Mouse (Mus musculus) neural tube, embryonic 12.5 days (tissue): ENCODE results near the gene Samd8. TPM values are rescaled to one million over a fixed set of nuclear protein-coding genes. Genes with fewer than 3 reads are reported as not detected.

Experiments
- ATAC-seq: fragments of 200-750 bp; cut with Nextera tagmentation; 2 replicates; pipeline ENCODE4 v1.8.0; 2017; ENCODE audit warnings: low read depth, mild to moderate bottlenecking, moderate TSS enrichment, moderate library complexity; ENCODE audit not compliant: low FRiP score
- H3K27ac ChIP-seq: fragments of 300-500 bp; sonication (generic); 2 replicates; pipeline ENCODE4 v1.5.1; 2016
- H3K27me3 ChIP-seq: fragments of 300-500 bp; sonication (generic); replicated peaks from 2 replicates; pipeline ENCODE4 v1.6.1; 2016; ENCODE audit warnings: mild to moderate bottlenecking
- H3K36me3 ChIP-seq: fragments of 300-500 bp; sonication (generic); 2 replicates; pipeline ENCODE4 v1.6.1; 2016; ENCODE audit warnings: mild to moderate bottlenecking
- H3K4me1 ChIP-seq: fragments of 300-500 bp; sonication (generic); 2 replicates; pipeline ENCODE4 v1.6.1; 2016
- H3K4me2 ChIP-seq: fragments of 300-500 bp; sonication (generic); replicated peaks from 2 replicates; pipeline ENCODE4 v1.6.1; 2016; ENCODE audit warnings: mild to moderate bottlenecking
- H3K4me3 ChIP-seq: fragments of 300-500 bp; sonication (generic); 2 replicates; pipeline ENCODE4 v1.5.1; 2016
- H3K9ac ChIP-seq: fragments of 300-500 bp; sonication (generic); 2 replicates; pipeline ENCODE4 v1.6.1; 2016; ENCODE audit warnings: mild to moderate bottlenecking
- H3K9me3 ChIP-seq: fragments of 300-500 bp; sonication (generic); 2 replicates; pipeline ENCODE4 v1.6.1; 2016; ENCODE audit warnings: mild to moderate bottlenecking
- WGBS: fragments of 180-500 bp; shearing (Covaris S2); methylation state at CpG from one replicate; pipeline ENCODE4 v1.1.7; 2016; 5-methylcytosine and 5-hydroxymethylcytosine counted together
- polyA plus RNA-seq: library from polyadenylated mRNA; unstranded; fragments of >200 nt; fragmentation: Nextera tagmentation; extraction: Ambion mirVana; gene quantifications from 2 replicates; pipeline ENCODE4 v1.2.1, GENCODE M21; 2016

The Samd8 gene
- polyA plus RNA-seq, 1 experiment from 2014 or later = 14.6 TPM

GRCm38 (mm10) chr14:21773946-21774345 lies 23.6 kb downstream of the Samd8 start:
- H3K4me2 ChIP-seq = no peak overlapping the region
- no peak for ATAC-seq
- no peaks in the 10 kb centered on the region for H3K4me1 ChIP-seq
- H3K9ac ChIP-seq = no peak overlapping the region
- H3K27ac ChIP-seq = no peak overlapping the region
- no peaks in the 10 kb centered on the region for H3K9me3 ChIP-seq
- no peak overlapping the region for H3K4me3 ChIP-seq
- no peaks in the 10 kb centered on the region for H3K27me3 ChIP-seq
- whole genome bisulfite sequencing = 81% methylated on average over 2 of the region's 2 CpGs
- H3K36me3 ChIP-seq = peaks cover 11% of the 10 kb centered on the region

- Histone ChIP-seq H3K4me1 (no peaks in the 10 kb centered on the region), H3K27me3 (no peaks in the 10 kb centered on the region), H3K36me3 (peaks cover 26% of the 10 kb centered on the region), H3K4me2 (no peak overlapping the region), H3K9me3 (no peaks in the 10 kb centered on the region), H3K4me3 (no peak overlapping the region), H3K27ac (no peak overlapping the region), H3K9ac (no peak overlapping the region)
- 91% methylated on average over 4 of the region's 4 CpGs for WGBS
- ATAC-seq = no peak
Measured at GRCm38 (mm10) chr14:21776201-21776600, 25.9 kb downstream of the Samd8 start.

GRCm38 (mm10) chr14:21786500-21786899 lies 36.2 kb downstream of the Samd8 start:
- ATAC-seq = no peak
- Histone ChIP-seq H3K9me3 (no peaks in the 10 kb centered on the region), H3K4me3 (no peak overlapping the region), H3K36me3 (peaks cover 11% of the 10 kb centered on the region), H3K27ac (no peak overlapping the region), H3K27me3 (no peaks in the 10 kb centered on the region), H3K9ac (no peak overlapping the region), H3K4me1 (no peaks in the 10 kb centered on the region), H3K4me2 (no peak overlapping the region)
- WGBS = 93% methylated on average over 4 of the region's 4 CpGs

- Histone ChIP-seq H3K4me2 (no peak overlapping the region), H3K36me3 (peaks cover 13% of the 10 kb centered on the region), H3K9ac (no peak overlapping the region), H3K27ac (no peak overlapping the region), H3K9me3 (no peaks in the 10 kb centered on the region), H3K27me3 (no peaks in the 10 kb centered on the region), H3K4me1 (no peaks in the 10 kb centered on the region), H3K4me3 (no peak overlapping the region)
- no peak for ATAC-seq
- 87% methylated on average over 3 of the region's 3 CpGs for WGBS
Measured at GRCm38 (mm10) chr14:21787374-21787773, 37.0 kb downstream of the Samd8 start.

DNA sequence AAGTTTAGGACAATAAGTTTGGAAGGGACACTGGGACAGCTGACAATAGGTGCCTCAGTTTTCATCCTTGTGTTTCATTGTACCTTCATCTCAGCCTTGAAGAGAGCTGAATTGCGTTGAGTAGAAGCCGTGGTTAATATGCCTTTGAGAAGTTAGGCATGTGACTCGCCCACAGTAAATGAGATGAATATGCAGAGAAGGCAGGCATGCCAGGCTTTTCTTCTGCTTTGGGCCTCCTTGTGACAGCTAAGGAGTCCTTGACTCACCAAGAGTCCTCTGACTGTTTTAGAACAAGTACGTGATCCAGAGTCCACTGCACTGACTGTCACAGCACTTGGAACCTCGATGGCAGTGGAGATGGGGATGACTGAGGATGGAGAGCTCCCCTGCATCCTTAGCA lies 37.8 kb downstream of the Samd8 start:
- Histone ChIP-seq H3K9ac (no peak overlapping the region), H3K36me3 (peaks cover 18% of the 10 kb centered on the region), H3K4me3 (no peak overlapping the region), H3K4me2 (no peak overlapping the region), H3K27ac (no peak overlapping the region), H3K27me3 (no peaks in the 10 kb centered on the region), H3K9me3 (no peaks in the 10 kb centered on the region), H3K4me1 (no peaks in the 10 kb centered on the region)
- no peak for ATAC-seq
- WGBS = 95% methylated on average over 5 of the region's 5 CpGs

GRCm38 (mm10) chr14:21790585-21791251 lies 40.4 kb downstream of the Samd8 start:
- Histone ChIP-seq H3K4me2 (no peak overlapping the region), H3K27me3 (no peaks in the 10 kb centered on the region), H3K9ac (no peak overlapping the region), H3K9me3 (no peaks in the 10 kb centered on the region), H3K4me3 (no peak overlapping the region), H3K36me3 (peaks cover 14% of the 10 kb centered on the region), H3K27ac (no peak overlapping the region), H3K4me1 (no peaks in the 10 kb centered on the region)
- WGBS = 94% methylated on average over 9 of the region's 9 CpGs
- ATAC-seq = no peak

GRCm38 (mm10) chr14:21791722-21792121 lies 41.4 kb downstream of the Samd8 start:
- Histone ChIP-seq H3K4me3 (no peak overlapping the region), H3K4me2 (no peak overlapping the region), H3K9ac (no peak overlapping the region), H3K9me3 (no peaks in the 10 kb centered on the region), H3K27ac (no peak overlapping the region), H3K4me1 (no peaks in the 10 kb centered on the region), H3K36me3 (peaks cover 14% of the 10 kb centered on the region), H3K27me3 (no peaks in the 10 kb centered on the region)
- 94% methylated on average over 4 of the region's 4 CpGs for WGBS
- no peak for ATAC-seq

- Histone ChIP-seq H3K4me1 (no peaks in the 10 kb centered on the region), H3K4me2 (no peak overlapping the region), H3K27me3 (no peaks in the 10 kb centered on the region), H3K9ac (no peak overlapping the region), H3K9me3 (no peaks in the 10 kb centered on the region), H3K27ac (no peak overlapping the region), H3K36me3 (peaks cover 14% of the 10 kb centered on the region), H3K4me3 (no peak overlapping the region)
- ATAC-seq = no peak
- WGBS = 92% methylated on average over 6 of the region's 6 CpGs
Measured at GRCm38 (mm10) chr14:21792250-21792649, 41.9 kb downstream of the Samd8 start.

- Histone ChIP-seq H3K9me3 (no peaks in the 10 kb centered on the region), H3K4me3 (no peak overlapping the region), H3K4me2 (no peak overlapping the region), H3K27me3 (no peaks in the 10 kb centered on the region), H3K27ac (no peak overlapping the region), H3K36me3 (peaks cover 3% of the 10 kb centered on the region; the same call in 1 of the 2 replicates), H3K9ac (no peak overlapping the region), H3K4me1 (no peaks in the 10 kb centered on the region)
- 97% methylated on average over 4 of the region's 4 CpGs for WGBS
- no peak for ATAC-seq
Measured at GRCm38 (mm10) chr14:21800641-21801040, 50.3 kb downstream of the Samd8 start.

- no peaks in the 10 kb centered on the region for H3K9me3 ChIP-seq
- H3K9ac ChIP-seq = no peak overlapping the region
- H3K27ac ChIP-seq = no peak overlapping the region
- no peaks in the 10 kb centered on the region for H3K4me1 ChIP-seq
- H3K27me3 ChIP-seq = no peaks in the 10 kb centered on the region
- WGBS = 90% methylated on average over 7 of the region's 7 CpGs
- no peak for ATAC-seq
- H3K36me3 ChIP-seq = peaks cover 3% of the 10 kb centered on the region; the same call in 1 of the 2 replicates
- H3K4me2 ChIP-seq = no peak overlapping the region
- no peak overlapping the region for H3K4me3 ChIP-seq
Measured at GRCm38 (mm10) chr14:21801624-21802023, 51.3 kb downstream of the Samd8 start.

DNA sequence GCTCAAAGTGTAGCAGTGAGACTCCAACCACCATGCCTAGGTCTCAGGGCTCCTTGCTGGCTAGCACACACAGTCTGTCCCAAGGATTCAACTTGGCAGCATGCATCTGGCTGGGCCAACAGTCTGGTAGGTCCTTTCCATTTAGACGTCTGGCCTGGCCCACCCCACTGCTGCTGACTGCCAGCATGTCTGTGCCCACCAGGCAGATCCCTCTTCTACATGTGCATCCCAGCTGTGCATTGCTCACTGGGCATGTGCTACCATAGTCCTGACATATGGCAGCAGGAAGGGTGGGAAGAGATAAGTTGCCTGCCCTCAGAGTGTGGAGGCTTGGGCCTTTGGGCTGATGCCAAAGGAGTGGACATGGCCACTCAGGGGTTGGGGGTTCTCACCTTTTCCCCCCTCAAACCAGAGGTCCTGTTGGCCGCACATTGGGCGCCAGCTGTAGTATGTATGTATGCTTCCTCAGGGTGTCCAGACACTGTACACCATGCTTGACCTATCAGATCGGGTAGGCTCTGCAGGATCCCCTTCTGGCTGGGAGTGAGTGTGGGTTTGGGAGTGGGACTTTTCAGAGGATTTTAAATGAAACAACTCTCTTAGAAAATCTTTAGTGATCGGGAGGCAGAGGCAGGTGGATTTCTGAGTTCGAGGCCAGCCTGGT lies 52.3 kb downstream of the Samd8 start:
- H3K27me3 ChIP-seq = no peaks in the 10 kb centered on the region
- WGBS = 95% methylated on average over 6 of the region's 6 CpGs

GRCm38 (mm10) chr14:21806203-21806602 lies 55.9 kb downstream of the Samd8 start:
- no peak for ATAC-seq
- H3K27ac ChIP-seq = no peak overlapping the region
- no peak overlapping the region for H3K9ac ChIP-seq
- WGBS = 83% methylated on average over 2 of the region's 2 CpGs
- no peaks in the 10 kb centered on the region for H3K4me1 ChIP-seq
- H3K4me3 ChIP-seq = no peak overlapping the region
- no peak overlapping the region for H3K4me2 ChIP-seq
- H3K9me3 ChIP-seq = no peaks in the 10 kb centered on the region
- no peaks in the 10 kb centered on the region for H3K27me3 ChIP-seq
- H3K36me3 ChIP-seq = peaks cover 3% of the 10 kb centered on the region; the same call in 1 of the 2 replicates

More for the DNA sequence above, 52.3 kb downstream of the Samd8 start:
- Histone ChIP-seq H3K4me3 (no peak overlapping the region), H3K9ac (no peak overlapping the region), H3K36me3 (peaks cover 3% of the 10 kb centered on the region; the same call in 1 of the 2 replicates), H3K4me2 (no peak overlapping the region), H3K4me1 (no peaks in the 10 kb centered on the region), H3K27ac (no peak overlapping the region), H3K9me3 (no peaks in the 10 kb centered on the region)
- ATAC-seq = no peak
